Mouse (Mus musculus) gastrocnemius, adult 18-20 months (tissue): ENCODE data around the gene Fads1. TPM values are rescaled to one million over a fixed set of nuclear protein-coding genes. Genes with fewer than 3 reads are reported as not detected.
"Not testable (repeated sequence)": the region's sequence is repeated elsewhere in the genome, so short reads cannot be mapped to it uniquely, and the experiment has no call there.

ENCODE experiments used
- DNase-seq: peaks from one replicate; pipeline ENCODE4 v3.0.0; 2021; ENCODE audit warnings: low spot score
- long read RNA-seq, 2 experiments: library from polyadenylated mRNA; stranded (forward); transcript quantifications; one replicate each; pipeline ENCODE4 v2.0.0; 2021
- total RNA-seq, 2 experiments: library from RNA; stranded (reverse); gene quantifications; 2 replicates each; pipeline ENCODE4 v1.2.3; 2021

Gene Fads1
- 1 to 10 TPM; 4.1 to 6.2 TPM for total RNA-seq
- long read RNA-seq, experiment 1, partial matches to known transcripts: 2 of 7 reads
- long read RNA-seq, experiment 1, other reads (novel, unspliced or antisense): 1 of 7 reads
- long read RNA-seq, experiment 2, partial matches to known transcripts: 1 of 5 reads
- long read RNA-seq, experiment 2, other reads (novel, unspliced or antisense): 0 of 5 reads

GRCm38 (mm10) chr19:10182670-10183298 is at the start of gene Fads1:
TSS of gene Fads1 (plus strand) at chr19:10182888.
- DNase-seq: peak; percentile 88

GRCm38 (mm10) chr19:10134692-10135091 is 48.0 kb upstream of the Fads1 start:
- DNase-seq: peak; percentile 80

GRCm38 (mm10) chr19:10137423-10137822 is 45.3 kb upstream of the Fads1 start:
- peak; percentile 13 for DNase-seq

- no peak for DNase-seq
Measured at GRCm38 (mm10) chr19:10139736-10140135, 43.0 kb upstream of the Fads1 start.

GRCm38 (mm10) chr19:10143667-10144066 is 39.0 kb upstream of the Fads1 start:
- DNase-seq: no peak

GRCm38 (mm10) chr19:10144464-10144863 is 38.2 kb upstream of the Fads1 start:
- DNase-seq: no peak

- no peak for DNase-seq
Measured at GRCm38 (mm10) chr19:10148555-10148954, 34.1 kb upstream of the Fads1 start.

- no peak for DNase-seq
Measured at GRCm38 (mm10) chr19:10149189-10149588, 33.5 kb upstream of the Fads1 start.

GRCm38 (mm10) chr19:10157725-10158124 is 25.0 kb upstream of the Fads1 start:
- no peak for DNase-seq

GRCm38 (mm10) chr19:10163896-10164295 is 18.8 kb upstream of the Fads1 start:
- DNase-seq: no peak

- not testable (repeated sequence) for DNase-seq
Measured at GRCm38 (mm10) chr19:10165928-10166327, 16.8 kb upstream of the Fads1 start.

- no peak for DNase-seq
Measured at GRCm38 (mm10) chr19:10167112-10167511, 15.6 kb upstream of the Fads1 start.

- no peak for DNase-seq
Measured at GRCm38 (mm10) chr19:10167951-10168350, 14.7 kb upstream of the Fads1 start.

- no peak for DNase-seq
Measured at GRCm38 (mm10) chr19:10168441-10168840, 14.2 kb upstream of the Fads1 start.

GRCm38 (mm10) chr19:10169179-10169578 is 13.5 kb upstream of the Fads1 start:
- DNase-seq: no peak

GRCm38 (mm10) chr19:10169692-10170330 is 12.9 kb upstream of the Fads1 start:
- not testable (repeated sequence) for DNase-seq

- DNase-seq: no peak
Measured at GRCm38 (mm10) chr19:10170466-10170865, 12.2 kb upstream of the Fads1 start.

GRCm38 (mm10) chr19:10171359-10171758 is 11.3 kb upstream of the Fads1 start:
- no peak for DNase-seq

- DNase-seq: no peak
Measured at GRCm38 (mm10) chr19:10171846-10172245, 10.8 kb upstream of the Fads1 start.

GRCm38 (mm10) chr19:10173116-10173718 is 9.5 kb upstream of the Fads1 start:
- DNase-seq: no peak

- DNase-seq: no peak
Measured at GRCm38 (mm10) chr19:10173844-10174539, 8.7 kb upstream of the Fads1 start.

GRCm38 (mm10) chr19:10174956-10175355 is 7.7 kb upstream of the Fads1 start:
- no peak for DNase-seq
